ENCODE assay signal across 23 mouse cellular contexts in the genomic region with DNA sequence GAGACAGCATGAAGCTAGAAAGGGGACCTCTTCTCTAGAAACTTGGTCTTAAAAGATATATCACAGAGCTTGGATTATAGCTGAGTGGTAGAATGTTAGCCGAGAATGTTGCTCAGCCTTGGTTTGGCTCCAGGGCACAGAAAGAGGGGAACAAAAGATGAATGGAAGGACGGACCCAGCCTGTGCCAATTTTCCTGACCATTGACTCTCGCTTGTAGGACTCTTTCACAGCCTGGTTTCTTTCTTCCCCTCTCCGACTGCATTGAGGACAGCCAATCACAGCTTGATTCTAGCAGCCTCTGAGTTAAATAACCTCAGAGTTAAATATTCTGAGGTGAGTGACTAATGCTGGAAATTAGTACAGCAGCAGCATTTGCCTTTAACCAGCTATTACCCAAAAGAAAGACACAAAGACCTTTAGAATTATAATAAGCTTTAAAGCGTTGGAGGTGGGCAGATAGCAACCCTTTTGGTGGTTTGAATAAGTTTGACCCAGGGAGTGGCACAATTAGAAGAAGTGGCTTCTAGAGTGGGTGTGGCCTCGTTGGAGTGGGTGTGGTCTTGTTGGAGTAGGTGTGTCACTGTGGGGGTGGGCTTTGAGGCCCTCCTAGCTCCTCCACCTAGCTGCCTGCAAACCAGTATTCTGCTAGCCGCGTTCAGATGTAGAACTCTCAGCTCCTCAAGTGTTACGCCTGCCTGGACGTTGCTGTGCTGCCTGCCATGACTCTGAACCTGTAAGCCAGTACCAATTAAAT. TPM values are rescaled to one million over a fixed set of nuclear protein-coding genes. Genes with fewer than 3 reads are reported as not detected.
DNase-seq lines count a peak whose midpoint lies in the region; ATAC-seq and TF ChIP-seq lines count a peak whose summit lies in the region.
"Had no signal": no experiment of that assay in that cellular context is flagged by ENCODE, and none has a peak within 500 bp of the region (broad histone marks: within the 10 kb centered on the region; RNA-seq: fewer than 3 reads in every experiment).

No protein-coding gene starts in this region.

- H3K4me1 ChIP-seq in hindbrain, embryonic 16.5 days (ENCODE audit: control insufficient read depth, insufficient read depth, low read depth, low read length): no peaks in the 10 kb centered on the region
- H3K4me1 ChIP-seq in hindbrain, embryonic 14.5 days (replicated peaks; ENCODE audit: control insufficient read depth, insufficient read depth, low read length): no peaks in the 10 kb centered on the region
- H3K4me1 ChIP-seq in neural tube, embryonic 15.5 days: no peaks in the 10 kb centered on the region
- peaks cover 16% of the 10 kb centered on the region for H3K4me1 ChIP-seq in olfactory bulb, adult 2 months (ENCODE audit: control insufficient read depth, insufficient read depth, low read length)
- H3K4me1 ChIP-seq in kidney, adult 2 months (ENCODE audit: control insufficient read depth, insufficient read depth, low read length): no peaks in the 10 kb centered on the region
- H3K4me1 ChIP-seq: forebrain, embryonic 15.5 days; heart, embryonic 10.5 days; heart, embryonic 13.5 days had no signal

- WGBS in hindbrain, embryonic 16.5 days: 63% methylated on average over 10 of the region's 10 CpGs
- 58% methylated on average over 10 of the region's 10 CpGs for WGBS in hindbrain, embryonic 14.5 days
- 53% methylated on average over 10 of the region's 10 CpGs for WGBS in neural tube, embryonic 15.5 days
- 39% methylated on average over 10 of the region's 10 CpGs for WGBS in olfactory bulb, adult 2 months
- 75% methylated on average over 10 of the region's 10 CpGs for WGBS in kidney, adult 2 months

- no peaks in the 10 kb centered on the region for H3K9me3 ChIP-seq in hindbrain, embryonic 16.5 days (ENCODE audit: control insufficient read depth, low read length)
- no peaks in the 10 kb centered on the region for H3K9me3 ChIP-seq in hindbrain, embryonic 14.5 days (ENCODE audit: control insufficient read depth, low read length)
- no peaks in the 10 kb centered on the region for H3K9me3 ChIP-seq in neural tube, embryonic 15.5 days (replicated peaks)
- H3K9me3 ChIP-seq: forebrain, embryonic 15.5 days; heart, embryonic 10.5 days; heart, embryonic 13.5 days had no signal

- H3K27ac ChIP-seq in hindbrain, embryonic 16.5 days (ENCODE audit: low read depth, low read length): no peak overlapping the region
- no peak overlapping the region for H3K27ac ChIP-seq in hindbrain, embryonic 14.5 days
- H3K27ac ChIP-seq in neural tube, embryonic 15.5 days (replicated peaks): no peak overlapping the region
- 0 out of 2 replicates have a peak overlapping the region, but pooled peaks have one; percentile 16 for H3K27ac ChIP-seq in olfactory bulb, adult 2 months (ENCODE audit: insufficient read depth, low read depth, low read length)
- H3K27ac ChIP-seq in kidney, adult 2 months (ENCODE audit: insufficient read depth, low read depth, low read length): no peak overlapping the region
- H3K27ac ChIP-seq: forebrain, embryonic 15.5 days; heart, embryonic 10.5 days; heart, embryonic 13.5 days had no signal

- no peak for DNase-seq in hindbrain, embryonic 14.5 days (ENCODE audit: low spot score)
- no peak for DNase-seq in neural tube, embryonic 10.5 days (ENCODE audit: extremely low spot score, low spot score)
- DNase-seq in R1 (ENCODE audit: low read depth, low spot score): peak; percentile 78
- no peak for DNase-seq in cerebellum, adult 18-20 months
- no peak for DNase-seq in kidney, adult 2 months
- DNase-seq: adrenal gland, postnatal 14 days; B cell, adult 2 months; cerebellum, adult 11-12 months; cerebellum, adult 9-10 months; cerebellum, postnatal 14 days; gastrocnemius, postnatal 25 days; heart, adult 18-20 months; heart, postnatal 14 days; heart, postnatal 4 days; kidney, adult 8-10 months had no signal

- no peaks in the 10 kb centered on the region for H3K36me3 ChIP-seq in hindbrain, embryonic 16.5 days (ENCODE audit: control insufficient read depth, insufficient read depth, low read length)
- H3K36me3 ChIP-seq in hindbrain, embryonic 14.5 days (replicated peaks; ENCODE audit: control insufficient read depth, insufficient read depth): no peaks in the 10 kb centered on the region
- H3K36me3 ChIP-seq in neural tube, embryonic 15.5 days: no peaks in the 10 kb centered on the region
- H3K36me3 ChIP-seq in kidney, adult 2 months (ENCODE audit: control insufficient read depth, insufficient read depth, low read length): no peaks in the 10 kb centered on the region
- H3K36me3 ChIP-seq: forebrain, embryonic 15.5 days; G1E; heart, embryonic 10.5 days; heart, embryonic 13.5 days had no signal

- no peak overlapping the region for H3K9ac ChIP-seq in hindbrain, embryonic 16.5 days (ENCODE audit: low read depth, low read length)
- H3K9ac ChIP-seq in hindbrain, embryonic 14.5 days: no peak overlapping the region
- no peak overlapping the region for H3K9ac ChIP-seq in neural tube, embryonic 15.5 days (replicated peaks)
- H3K9ac ChIP-seq: forebrain, embryonic 15.5 days; heart, embryonic 13.5 days had no signal

- H3K27me3 ChIP-seq in hindbrain, embryonic 16.5 days (replicated peaks; ENCODE audit: control insufficient read depth, insufficient read depth, low read length): no peaks in the 10 kb centered on the region
- H3K27me3 ChIP-seq in hindbrain, embryonic 14.5 days (ENCODE audit: control insufficient read depth, insufficient read depth, low read length): no peaks in the 10 kb centered on the region
- H3K27me3 ChIP-seq in neural tube, embryonic 15.5 days (replicated peaks): no peaks in the 10 kb centered on the region
- no peaks in the 10 kb centered on the region for H3K27me3 ChIP-seq in kidney, adult 2 months (replicated peaks; ENCODE audit: control insufficient read depth, insufficient read depth, low read length)
- H3K27me3 ChIP-seq: forebrain, embryonic 15.5 days; heart, embryonic 13.5 days had no signal

- H3K4me2 ChIP-seq in hindbrain, embryonic 16.5 days (ENCODE audit: low read length): no peak overlapping the region
- no peak overlapping the region for H3K4me2 ChIP-seq in hindbrain, embryonic 14.5 days (replicated peaks)
- no peak overlapping the region for H3K4me2 ChIP-seq in neural tube, embryonic 15.5 days
- H3K4me2 ChIP-seq: forebrain, embryonic 15.5 days; heart, embryonic 13.5 days had no signal

- TF ChIP-seq POLR2A in olfactory bulb, adult 2 months (IDR thresholded peaks at IDR 0.05; ENCODE audit: insufficient read depth, low read depth, low read length): no peak
- no peak for TF ChIP-seq POLR2A in kidney, adult 2 months (IDR thresholded peaks at IDR 0.05; ENCODE audit: low read depth, low read length)

- no peak overlapping the region for H3K4me3 ChIP-seq in hindbrain, embryonic 16.5 days (ENCODE audit: low read length)
- no peak overlapping the region for H3K4me3 ChIP-seq in hindbrain, embryonic 14.5 days (replicated peaks; ENCODE audit: low read length)
- no peak overlapping the region for H3K4me3 ChIP-seq in neural tube, embryonic 15.5 days (replicated peaks)
- no peak overlapping the region for H3K4me3 ChIP-seq in olfactory bulb, adult 2 months (ENCODE audit: insufficient read depth, low read depth, low read length)
- no peak overlapping the region for H3K4me3 ChIP-seq in kidney, adult 2 months (ENCODE audit: insufficient read depth, low read depth, low read length)
- H3K4me3 ChIP-seq: forebrain, embryonic 15.5 days; heart, embryonic 10.5 days; heart, embryonic 13.5 days had no signal

- TF ChIP-seq CTCF in olfactory bulb, adult 2 months (IDR thresholded peaks at IDR 0.05; ENCODE audit: insufficient read depth, low read depth, low read length): no peak
- no peak for TF ChIP-seq CTCF in kidney, adult 2 months (conservative IDR thresholded peaks at IDR 0.05; ENCODE audit: insufficient read depth, insufficient read length, low read depth, low read length)

- ATAC-seq in hindbrain, embryonic 16.5 days: peak; percentile 58
- no peak for ATAC-seq in hindbrain, embryonic 14.5 days (ENCODE audit: low FRiP score)
- ATAC-seq in neural tube, embryonic 15.5 days (ENCODE audit: low FRiP score): 0 out of 2 replicates have a peak, but pooled peaks have one; percentile 31
- ATAC-seq: forebrain, embryonic 15.5 days; intestine, postnatal 0 days had no signal

RNA-seq across cellular contexts. Expression of gene Cdk1, which starts 21.2 kb away (rescaled TPM):
- polyA plus RNA-seq in hindbrain, embryonic 16.5 days (2015; fragmentation: Nextera tagmentation; extraction: Ambion mirVana): 82.9 and 89.3 TPM in 2 replicates
- polyA plus RNA-seq in hindbrain, embryonic 14.5 days (2014; fragmentation: Nextera tagmentation; extraction: Ambion mirVana): 83.3 and 89.3 TPM in 2 replicates
- 54.8 and 142 TPM in 2 replicates for polyA plus RNA-seq in neural tube, embryonic 15.5 days (2015; fragmentation: Nextera tagmentation; extraction: Ambion mirVana)
- polyA plus RNA-seq in olfactory bulb, adult 2 months (2012; ENCODE audit: insufficient read depth, insufficient read length, low replicate concordance, missing spikeins): not detected in 2 replicates
- polyA plus RNA-seq in kidney, adult 2 months (2012; rRNA removed): 1.7 and 2.6 TPM in 2 replicates

RNA-seq across cellular contexts. Expression of gene Ank3, which starts 24.6 kb away (rescaled TPM):
- polyA plus RNA-seq in hindbrain, embryonic 16.5 days (2015; fragmentation: Nextera tagmentation; extraction: Ambion mirVana): 69.3 and 74.7 TPM in 2 replicates
- 127 and 136 TPM in 2 replicates for polyA plus RNA-seq in hindbrain, embryonic 14.5 days (2014; fragmentation: Nextera tagmentation; extraction: Ambion mirVana)
- polyA plus RNA-seq in neural tube, embryonic 15.5 days (2015; fragmentation: Nextera tagmentation; extraction: Ambion mirVana): 84.8 and 89.5 TPM in 2 replicates
- polyA plus RNA-seq in olfactory bulb, adult 2 months (2012; ENCODE audit: insufficient read depth, insufficient read length, low replicate concordance, missing spikeins): 54.9 and 212 TPM in 2 replicates
- 37.3 and 39.1 TPM in 2 replicates for polyA plus RNA-seq in kidney, adult 2 months (2012; rRNA removed)
- polyA plus RNA-seq: G1E had no signal
